Mouse (Mus musculus): ENCODE measurements around the gene Cyth2. TPM values are rescaled to one million over a fixed set of nuclear protein-coding genes. Genes with fewer than 3 reads are reported as not detected.

Cyth2 gene
- total RNA-seq, 2 experiments from 2014 or later, result 174 to 179 TPM

DNA sequence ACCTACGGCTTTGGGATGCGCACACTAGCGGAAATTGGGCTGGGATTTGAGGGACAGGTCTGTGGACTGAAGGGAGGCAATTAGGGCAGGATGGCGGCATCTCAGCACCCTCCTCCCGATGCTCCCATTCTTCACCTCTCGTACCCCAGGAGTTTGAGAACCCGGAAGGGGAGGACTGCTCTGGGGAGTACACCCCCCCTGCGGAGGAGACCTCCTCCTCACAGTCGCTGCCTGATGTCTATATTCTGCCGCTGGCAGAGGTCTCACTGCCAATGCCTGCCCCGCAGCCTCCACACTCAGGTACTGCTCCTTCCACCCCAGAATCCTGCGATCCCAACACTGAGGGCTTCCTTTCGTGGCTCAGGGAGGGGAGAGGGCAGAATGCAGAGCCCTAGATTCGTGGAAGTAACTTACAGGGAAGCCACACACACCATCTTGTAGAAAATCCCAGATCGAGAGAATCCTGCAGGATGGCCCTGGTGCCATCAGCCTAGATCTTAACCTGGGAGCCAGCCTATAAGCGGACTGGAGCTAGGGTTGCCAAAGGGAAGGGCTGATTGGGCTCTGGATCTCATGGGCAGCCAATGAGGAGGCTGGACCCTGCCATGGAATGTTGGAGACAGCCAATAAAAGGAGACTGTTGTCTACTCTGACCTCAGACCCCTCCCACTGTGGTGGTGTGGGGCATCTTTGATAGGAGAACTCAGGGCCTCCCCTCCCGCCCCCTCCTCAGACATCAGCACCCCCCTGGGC lies 27.5 kb downstream of the Cyth2 start:
- DNase-seq (ENCODE audit: low spot score in 2 of 2), result no peak

GRCm38 (mm10) chr7:45786136-45786578 lies 28.2 kb downstream of the Cyth2 start:
- no peak for DNase-seq (ENCODE audit: low spot score in 2 of 2)

DNA sequence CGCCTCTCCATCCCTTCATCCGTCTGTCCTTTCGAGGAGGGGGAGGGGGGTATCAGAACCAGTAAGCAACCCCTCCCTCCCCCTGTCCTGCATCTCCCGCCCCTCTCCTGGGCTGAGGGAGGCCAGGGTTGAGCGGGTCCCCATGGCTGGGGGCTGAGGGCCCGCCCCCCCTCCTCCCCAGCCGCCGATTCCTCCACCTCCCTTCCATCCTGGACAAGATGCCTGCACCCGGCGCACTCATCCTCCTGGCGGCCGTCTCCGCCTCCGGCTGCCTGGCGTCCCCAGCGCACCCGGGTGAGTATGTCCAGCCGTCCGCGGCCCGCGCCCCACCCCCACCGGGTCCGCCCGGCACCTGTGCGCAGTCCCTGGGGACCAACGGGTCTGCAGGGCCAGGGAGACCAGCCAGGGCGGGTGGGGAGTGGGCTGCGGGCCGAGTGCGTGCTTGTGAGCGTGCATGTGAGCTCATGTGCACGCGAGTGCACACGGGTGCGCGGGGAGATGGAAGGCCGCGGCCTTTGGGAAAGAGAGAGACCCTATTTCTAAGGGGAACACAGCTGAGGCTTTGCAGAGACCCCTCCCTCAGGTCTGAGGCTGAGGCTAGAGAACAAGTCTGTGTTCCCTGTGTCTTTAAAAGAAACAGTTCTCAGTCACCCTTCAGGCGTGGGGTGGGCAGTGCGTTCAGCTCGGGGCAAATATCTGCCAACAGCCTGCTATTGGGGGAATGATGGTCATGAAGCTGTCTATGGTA lies 28.8 kb downstream of the Cyth2 start:
- no peak for DNase-seq (ENCODE audit: low spot score in 2 of 2)

- DNase-seq (ENCODE audit: low spot score in 2 of 2), result peak; percentile 90 to 97
Measured at GRCm38 (mm10) chr7:45784524-45785372, 29.6 kb downstream of the Cyth2 start, which contains the start of gene Sult2b1. Gene Sult2b1 (minus strand): TSS chr7:45784669.

GRCm38 (mm10) chr7:45783511-45784091 lies 30.8 kb downstream of the Cyth2 start, which contains the start of gene Lmtk3:
Gene Lmtk3 (plus strand): TSS chr7:45783738.
- peak; percentile 80 for DNase-seq (ENCODE audit: low spot score in 2 of 2)

GRCm38 (mm10) chr7:45782271-45782670 lies 32.1 kb downstream of the Cyth2 start:
- no peak for DNase-seq (ENCODE audit: low spot score in 2 of 2)

DNA sequence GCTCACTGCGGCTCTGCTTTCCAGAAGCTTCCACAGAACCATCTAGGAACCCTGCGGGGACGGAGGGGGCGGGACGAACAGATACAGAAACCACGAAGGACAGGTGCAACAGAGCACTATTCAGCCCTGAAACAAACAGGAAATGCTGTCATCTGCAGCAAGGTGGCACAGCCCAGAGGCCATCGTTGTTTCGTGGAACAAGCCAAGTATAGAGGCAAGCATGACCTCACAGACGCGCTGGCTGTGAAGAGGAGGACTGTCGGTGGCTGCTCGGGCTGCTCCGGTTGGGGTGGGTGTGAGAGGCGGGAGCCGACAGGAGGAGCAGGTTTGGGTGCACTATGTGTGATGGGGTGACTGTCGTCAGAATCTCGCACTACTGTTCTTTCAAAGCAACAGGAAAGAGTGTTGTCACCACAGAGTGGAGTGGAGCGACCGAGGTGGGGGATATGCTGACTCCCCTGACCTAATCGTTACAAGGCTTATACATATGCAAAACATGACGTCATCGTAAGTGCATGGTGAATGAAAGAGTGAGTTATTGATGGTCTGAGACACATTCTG lies 35.2 kb downstream of the Cyth2 start:
- DNase-seq (ENCODE audit: low spot score in 2 of 2), result no peak

- DNase-seq (ENCODE audit: low spot score in 2 of 2), result no peak
Measured at GRCm38 (mm10) chr7:45775237-45775636, 39.1 kb downstream of the Cyth2 start.

GRCm38 (mm10) chr7:45771101-45771500 lies 43.3 kb downstream of the Cyth2 start:
- no peak for DNase-seq (ENCODE audit: low spot score in 2 of 2)

DNA sequence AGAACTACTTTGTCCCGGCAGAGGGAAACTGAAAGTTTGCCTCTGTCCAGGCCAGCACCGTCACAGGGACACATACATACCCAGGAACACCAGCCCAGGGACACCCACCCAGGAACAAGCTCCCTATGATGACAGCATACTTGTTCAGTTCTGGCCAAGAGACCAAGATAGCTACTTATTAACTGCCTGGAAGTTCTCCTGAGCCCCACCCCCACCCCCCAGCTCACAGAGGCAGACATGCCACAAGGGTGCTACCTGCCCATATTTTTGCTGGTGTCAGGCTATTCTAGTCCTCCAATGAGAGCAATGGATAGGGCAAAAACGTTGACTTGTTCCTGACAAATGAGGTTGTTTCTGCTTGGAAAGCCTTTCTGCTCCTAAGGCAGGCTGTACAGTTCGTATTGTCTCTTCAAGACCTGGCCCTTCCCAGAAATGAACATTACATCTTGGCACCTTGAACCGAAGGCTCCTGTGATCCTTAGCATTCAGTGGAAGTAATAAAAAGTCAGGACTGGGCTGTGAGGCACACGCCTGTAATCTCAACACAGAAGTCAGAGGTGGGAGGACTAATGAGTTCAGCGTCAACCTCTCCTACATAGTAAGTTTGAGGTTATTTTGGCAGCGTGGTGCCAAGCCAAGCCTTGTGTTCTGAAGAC lies 43.8 kb downstream of the Cyth2 start:
- no peak for DNase-seq (ENCODE audit: low spot score in 2 of 2)

DNA sequence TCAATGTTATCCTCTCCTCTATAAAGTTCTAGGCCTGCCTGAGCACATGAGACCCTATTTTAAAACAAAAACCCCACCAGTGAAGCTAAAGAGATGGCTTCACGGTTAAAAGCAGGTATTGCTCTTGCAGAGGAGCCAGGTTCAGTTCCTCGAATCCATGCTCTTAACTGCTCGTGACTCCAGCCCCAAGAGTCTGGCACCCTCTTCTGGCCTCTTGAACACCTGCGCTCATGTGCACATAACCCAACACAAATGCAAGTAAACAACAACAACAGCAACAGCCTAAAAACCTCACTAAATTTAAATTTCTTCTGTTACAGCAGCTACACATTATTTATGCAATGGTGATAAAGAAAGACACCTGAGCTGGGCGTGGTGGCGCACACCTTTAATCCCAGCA lies 46.9 kb downstream of the Cyth2 start:
- no peak for DNase-seq (ENCODE audit: low spot score in 2 of 2)

- no peak for DNase-seq (ENCODE audit: low spot score in 2 of 2)
Measured at GRCm38 (mm10) chr7:45766764-45767163, 47.6 kb downstream of the Cyth2 start.

- no peak for DNase-seq (ENCODE audit: low spot score in 2 of 2)
Measured at GRCm38 (mm10) chr7:45765995-45766394, 48.4 kb downstream of the Cyth2 start.

DNA sequence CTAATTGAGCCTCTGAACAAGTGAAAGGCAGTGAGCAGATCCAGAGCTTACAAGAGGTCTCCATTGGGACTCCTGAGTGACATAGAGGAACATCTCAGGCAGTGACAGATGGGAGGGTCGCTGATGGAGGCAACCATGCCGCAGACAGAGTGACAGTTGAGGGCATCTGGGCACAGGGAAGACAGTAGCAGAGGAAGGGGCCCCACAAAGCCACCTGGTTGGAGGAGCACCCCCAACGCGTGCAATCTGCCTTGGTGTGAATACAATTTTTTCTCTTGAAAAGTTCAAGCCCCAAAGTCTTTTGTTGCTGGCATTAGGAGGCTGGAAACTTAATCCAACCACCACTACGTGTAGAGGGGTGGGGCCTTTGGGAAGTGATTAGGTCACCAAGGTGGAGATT lies 54.2 kb downstream of the Cyth2 start:
- no peak for DNase-seq (ENCODE audit: low spot score in 2 of 2)

DNA sequence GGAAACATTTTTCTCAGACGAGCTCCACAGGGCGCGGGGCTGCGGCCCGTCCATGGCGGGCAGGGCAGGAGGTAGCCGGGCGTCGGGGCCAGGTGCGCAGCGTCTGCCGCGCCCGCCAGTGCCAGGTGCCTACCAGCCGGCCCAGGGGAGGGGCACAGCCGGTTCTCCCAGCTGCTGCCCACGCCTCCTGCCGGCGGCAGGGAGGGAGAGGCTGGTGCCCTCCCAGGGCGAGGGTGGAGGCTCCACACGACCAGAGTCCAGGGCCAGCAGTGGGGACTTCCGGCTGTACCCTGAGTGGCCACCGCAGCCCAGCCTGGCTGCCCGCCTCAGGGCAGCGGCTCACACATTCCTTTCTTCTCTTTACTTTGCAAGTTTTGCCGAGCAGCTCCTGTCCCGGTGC lies 55.0 kb downstream of the Cyth2 start:
- no peak for DNase-seq (ENCODE audit: low spot score in 2 of 2)

Other genes starting within 250 kb of the Cyth2 start
- 10 to 100 TPM; 21.4 to 27.2 TPM for gene Bcat2, start 244.4 kb downstream of the Cyth2 start, total RNA-seq (2021)
- gene Fgf21, start 199.1 kb downstream of the Cyth2 start, total RNA-seq (2021), result not detected
- not detected for gene Fut1, start 197.3 kb downstream of the Cyth2 start, total RNA-seq (2021)
- under 1 TPM in 1 of 2 experiments, not detected in 1; 0.23 TPM for gene Izumo1, start 192.8 kb downstream of the Cyth2 start, total RNA-seq (2021)
- 10 to 100 TPM in 1 of 2 experiments, 1 to 10 TPM in 1; 9.3 to 10.3 TPM for gene Rasip1, start 187.1 kb downstream of the Cyth2 start, total RNA-seq (2021)
- gene Mamstr, start 174.6 kb downstream of the Cyth2 start, total RNA-seq (2021), result 1 to 10 TPM; 1.7 to 1.8 TPM
- under 1 TPM; 0.30 to 0.67 TPM for gene Fut2, start 148.2 kb downstream of the Cyth2 start, total RNA-seq (2021)
- under 1 TPM; 0.67 to 0.94 TPM for gene Ntn5, start 130.6 kb downstream of the Cyth2 start, total RNA-seq (2021)
- gene Sec1, start 120.2 kb downstream of the Cyth2 start, total RNA-seq (2021), result under 1 TPM; 0.24 to 0.41 TPM
- 100 to 1,000 TPM; 110 to 123 TPM for gene Car11, start 114.7 kb downstream of the Cyth2 start, total RNA-seq (2021)
- gene Dbp, start 109.5 kb downstream of the Cyth2 start, total RNA-seq (2021), result 10 to 100 TPM; 49.7 to 59.1 TPM
- 100 to 1,000 TPM; 423 to 452 TPM for gene Rpl18, start 99.1 kb downstream of the Cyth2 start, total RNA-seq (2021)
- gene Sphk2, start 96.6 kb downstream of the Cyth2 start, total RNA-seq (2021), result 10 to 100 TPM; 30.5 to 31.4 TPM
- gene Fam83e, start 93.4 kb downstream of the Cyth2 start, total RNA-seq (2021), result under 1 TPM; 0.48 to 0.60 TPM
- not detected for gene Spaca4, start 88.8 kb downstream of the Cyth2 start, total RNA-seq (2021)
- 100 to 1,000 TPM; 290 to 306 TPM for gene Lmtk3, start 30.8 kb downstream of the Cyth2 start, total RNA-seq (2021)
- gene Sult2b1, start 29.9 kb downstream of the Cyth2 start, total RNA-seq (2021), result 10 to 100 TPM in 1 of 2 experiments, 1 to 10 TPM in 1; 8.7 to 12.0 TPM
- 1 to 10 TPM; 1.6 to 2.1 TPM for gene Kcnj14, start 10.2 kb upstream of the Cyth2 start, total RNA-seq (2021)
- 10 to 100 TPM; 21.2 to 21.9 TPM for gene Grwd1, start 16.4 kb upstream of the Cyth2 start, total RNA-seq (2021)
- gene Kdelr1, start 58.2 kb upstream of the Cyth2 start, total RNA-seq (2021), result 10 to 100 TPM; 87.5 to 91.6 TPM
- gene Grin2d, start 63.8 kb upstream of the Cyth2 start, total RNA-seq (2021), result 10 to 100 TPM; 19.7 to 20.4 TPM
- not detected for gene Syngr4, start 82.1 kb upstream of the Cyth2 start, total RNA-seq (2021)
- 10 to 100 TPM; 20.8 to 25.6 TPM for gene Tmem143, start 82.4 kb upstream of the Cyth2 start, total RNA-seq (2021)
- 1 to 10 TPM; 1.8 to 2.6 TPM for gene Emp3, start 106.8 kb upstream of the Cyth2 start, total RNA-seq (2021)
- 1 to 10 TPM; 2.1 to 6.2 TPM for gene Ccdc114, start 109.5 kb upstream of the Cyth2 start, total RNA-seq (2021)
- gene Abcc6, start 215.7 kb upstream of the Cyth2 start, total RNA-seq (2021), result 1 to 10 TPM; 4.3 to 5.9 TPM
- gene Nomo1, start 219.1 kb upstream of the Cyth2 start, total RNA-seq (2021), result 100 to 1,000 TPM; 113 to 118 TPM